Mouse (Mus musculus): ENCODE measurements around the gene Atg10.
"Not testable (repeated sequence)": the region's sequence is repeated elsewhere in the genome, so short reads cannot be mapped to it uniquely, and the experiment has no call there.

Atg10 gene

DNA sequence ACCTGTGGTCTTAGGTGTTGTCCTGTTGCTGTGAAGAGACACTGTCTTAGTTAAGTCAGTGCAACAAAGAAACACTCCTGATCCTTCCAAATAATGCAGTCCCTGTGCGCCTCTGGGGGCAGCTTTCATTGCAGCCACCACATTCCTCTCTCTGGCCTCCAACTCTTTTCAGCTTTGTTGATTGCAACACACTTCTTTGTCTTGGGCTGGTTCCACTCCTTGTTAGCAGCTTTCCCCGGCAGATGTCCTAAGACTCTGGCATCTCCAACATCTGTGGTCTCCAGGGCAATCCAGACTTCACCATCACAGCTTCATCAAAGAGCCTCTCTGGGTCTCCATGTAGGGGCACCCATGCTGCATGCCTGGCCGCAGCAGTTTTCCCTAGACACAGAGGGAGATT lies 290.5 kb downstream of the Atg10 start:
- no peak for DNase-seq (ENCODE audit: low spot score)

GRCm38 (mm10) chr13:90929847-90930246 lies 293.9 kb downstream of the Atg10 start:
- DNase-seq (ENCODE audit: low spot score) = no peak

GRCm38 (mm10) chr13:90928266-90928665 lies 295.5 kb downstream of the Atg10 start:
- not testable (repeated sequence) for DNase-seq (ENCODE audit: low spot score)

DNA sequence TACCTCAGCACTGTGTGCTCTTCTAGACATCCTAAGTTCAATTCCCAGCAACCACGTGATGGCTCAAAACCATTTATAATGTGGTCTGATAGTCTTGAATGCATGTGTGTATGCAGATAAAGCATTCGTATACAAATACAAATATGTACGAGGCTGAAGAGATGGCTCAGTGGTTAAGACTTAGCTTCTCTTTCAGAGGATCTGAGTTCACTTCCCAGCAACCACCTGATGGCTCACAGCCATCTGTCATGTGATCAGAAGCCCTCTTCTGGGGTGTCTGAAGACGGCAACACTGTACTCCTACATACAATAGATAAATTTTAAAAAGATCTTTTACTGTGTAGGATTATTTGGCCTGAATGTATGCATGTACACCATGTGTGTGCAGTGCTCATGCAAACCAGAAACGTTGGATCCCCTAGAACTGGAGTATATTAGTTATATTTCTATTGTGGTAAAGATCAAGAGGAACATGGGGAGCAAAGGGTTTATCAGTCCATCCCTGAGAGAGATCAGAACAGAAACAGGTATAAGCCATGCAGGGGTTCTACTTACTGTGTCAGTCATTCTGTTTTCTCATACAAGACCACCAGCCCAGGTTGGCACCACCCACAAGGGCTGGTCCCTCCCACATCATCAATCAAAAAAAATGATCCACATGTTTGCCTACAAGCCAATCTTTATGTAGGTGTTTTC lies 296.7 kb downstream of the Atg10 start:
- no peak for DNase-seq (ENCODE audit: low spot score)

GRCm38 (mm10) chr13:90926125-90926765 lies 297.5 kb downstream of the Atg10 start:
- DNase-seq (ENCODE audit: low spot score) = no peak

GRCm38 (mm10) chr13:90925191-90925590 lies 298.6 kb downstream of the Atg10 start:
- no peak for DNase-seq (ENCODE audit: low spot score)

DNA sequence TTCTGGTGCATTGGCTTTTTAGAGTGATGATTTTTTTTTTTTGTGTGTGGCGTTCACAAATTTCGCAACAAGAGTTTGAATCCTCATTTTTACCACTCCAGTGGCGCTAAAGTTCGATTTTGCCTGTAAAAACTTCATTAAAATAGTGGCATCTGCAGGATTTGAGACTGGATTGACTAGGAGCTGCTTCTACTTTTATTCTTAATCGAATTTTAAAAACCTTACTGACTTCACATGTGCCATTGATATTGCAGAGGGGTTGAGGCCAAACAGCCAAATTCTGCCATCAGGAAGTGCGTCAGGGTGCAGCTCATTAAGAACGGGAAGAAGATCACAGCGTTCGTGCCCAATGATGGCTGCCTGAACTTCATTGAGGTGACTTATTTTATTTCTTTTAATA lies 299.7 kb downstream of the Atg10 start:
- DNase-seq (ENCODE audit: low spot score) = no peak

GRCm38 (mm10) chr13:90923617-90924016 lies 300.2 kb downstream of the Atg10 start:
- not testable (repeated sequence) for DNase-seq (ENCODE audit: low spot score)

DNA sequence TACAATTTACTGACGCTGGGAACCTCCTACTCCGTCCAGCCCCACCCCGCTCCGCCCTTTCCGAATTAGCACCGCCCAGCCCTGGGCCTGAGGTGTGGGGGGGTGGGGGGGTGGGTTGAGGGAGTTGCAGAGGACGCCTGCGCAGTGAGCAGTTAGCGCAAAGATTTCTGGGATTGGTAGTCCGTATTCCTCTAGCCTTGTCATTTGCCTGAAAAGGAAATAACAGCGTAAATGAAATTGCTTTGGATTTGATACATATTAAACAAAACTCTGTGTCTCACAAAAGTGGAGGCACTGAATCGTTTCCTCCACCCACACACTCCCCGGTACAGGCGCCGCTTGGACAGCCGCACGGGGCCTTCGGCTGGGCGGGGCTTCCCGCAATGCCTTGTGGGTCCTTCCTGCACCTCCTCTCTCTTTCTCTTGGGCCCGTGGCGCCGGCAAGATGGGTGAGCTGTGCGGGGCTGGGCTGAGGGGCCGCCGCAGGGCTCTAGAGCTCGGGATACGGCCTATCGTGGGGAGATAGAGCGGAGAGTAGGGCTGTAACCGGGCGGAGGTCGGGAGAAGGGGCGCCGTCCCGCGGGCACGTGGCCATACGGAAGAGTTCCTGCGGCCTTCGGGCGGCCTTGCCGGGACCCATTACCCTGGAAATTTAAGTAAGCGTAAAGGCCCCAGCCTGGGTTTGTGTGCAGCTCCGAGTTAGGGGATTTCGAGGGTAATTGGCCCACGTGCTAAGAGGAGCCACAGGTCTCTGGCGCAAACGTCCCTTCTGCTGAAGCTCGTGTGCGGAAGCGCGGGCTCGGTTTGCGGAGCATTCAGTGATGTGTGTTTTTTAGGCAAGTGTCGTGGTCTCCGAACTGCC lies 300.8 kb downstream of the Atg10 start, which contains the start of gene Rps23:
TSS of gene Rps23 (plus strand) at position 208 of the 862 bp plus-strand sequence.
- DNase-seq (ENCODE audit: low spot score) = peak; percentile 75

GRCm38 (mm10) chr13:90914721-90915120 lies 309.0 kb downstream of the Atg10 start:
- DNase-seq (ENCODE audit: low spot score) = no peak

DNA sequence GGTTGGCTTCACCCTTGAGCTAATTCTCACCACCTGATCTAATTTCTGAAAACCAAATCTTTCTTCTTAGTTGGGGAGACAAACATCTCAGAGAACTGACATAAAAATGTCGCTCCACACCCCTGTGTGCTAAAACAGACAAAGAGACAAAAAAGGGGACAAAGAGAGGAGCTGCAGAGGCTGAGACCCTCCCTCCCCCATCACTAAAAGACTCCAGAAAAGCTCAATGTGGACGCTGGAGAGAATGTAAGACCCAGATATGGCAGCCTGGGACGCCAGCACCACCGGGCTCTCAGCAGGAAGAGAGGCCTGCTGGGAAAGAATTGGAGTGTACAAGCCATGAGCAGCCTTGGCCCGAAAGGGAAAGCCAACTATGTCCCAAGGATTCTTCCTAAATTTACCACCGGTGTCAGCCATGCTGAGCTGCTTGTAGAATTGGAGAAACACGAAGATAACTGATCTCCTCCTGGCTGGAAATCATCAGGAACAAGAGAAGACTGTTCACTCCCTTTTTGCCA lies 310.0 kb downstream of the Atg10 start:
- DNase-seq (ENCODE audit: low spot score) = no peak

- no peak for DNase-seq (ENCODE audit: low spot score)
Measured at GRCm38 (mm10) chr13:90912760-90913674, 310.8 kb downstream of the Atg10 start.

DNA sequence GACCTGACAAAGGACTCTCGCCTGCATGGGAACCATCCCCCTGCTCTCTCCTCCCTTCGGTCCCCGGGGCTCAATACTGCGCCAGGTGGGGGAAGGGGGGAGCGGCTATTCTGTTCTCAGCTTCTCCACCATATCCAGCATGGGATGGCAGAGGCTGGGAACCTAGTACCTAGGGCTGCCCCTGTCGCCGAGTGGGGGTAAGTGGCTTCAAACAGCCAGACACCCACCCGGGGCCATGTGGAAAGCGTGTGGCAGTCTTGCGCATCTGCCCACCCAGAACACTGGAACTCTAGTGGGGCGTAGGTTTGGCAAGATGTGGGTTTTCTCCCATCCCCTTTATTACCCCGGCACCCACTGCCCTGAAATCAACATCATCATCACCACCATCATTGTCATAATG lies 316.4 kb downstream of the Atg10 start:
- DNase-seq (ENCODE audit: low spot score) = no peak

DNA sequence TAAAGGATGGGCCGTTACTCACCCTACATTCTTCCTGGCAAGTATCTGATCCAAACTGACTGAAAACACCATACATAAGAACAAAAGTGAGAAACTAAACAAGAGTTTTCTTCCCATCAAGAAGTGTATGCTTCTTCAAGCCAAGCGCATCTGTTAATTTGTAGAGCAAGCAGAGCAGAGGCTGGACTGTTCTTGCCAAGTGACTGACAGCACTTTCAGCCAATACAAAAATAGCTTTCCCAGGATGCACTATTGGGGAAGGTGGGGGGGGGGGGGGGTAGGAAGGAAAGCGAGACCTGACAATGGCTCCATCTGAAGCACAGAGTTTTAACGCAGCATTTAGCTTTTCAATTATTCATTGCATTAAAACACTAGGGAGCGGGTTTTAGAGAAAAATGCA lies 318.6 kb downstream of the Atg10 start, which contains the start of gene Atp6ap1l:
TSS of gene Atp6ap1l (minus strand) at position 180 of the 400 bp plus-strand sequence.
- no peak for DNase-seq (ENCODE audit: low spot score)

DNA sequence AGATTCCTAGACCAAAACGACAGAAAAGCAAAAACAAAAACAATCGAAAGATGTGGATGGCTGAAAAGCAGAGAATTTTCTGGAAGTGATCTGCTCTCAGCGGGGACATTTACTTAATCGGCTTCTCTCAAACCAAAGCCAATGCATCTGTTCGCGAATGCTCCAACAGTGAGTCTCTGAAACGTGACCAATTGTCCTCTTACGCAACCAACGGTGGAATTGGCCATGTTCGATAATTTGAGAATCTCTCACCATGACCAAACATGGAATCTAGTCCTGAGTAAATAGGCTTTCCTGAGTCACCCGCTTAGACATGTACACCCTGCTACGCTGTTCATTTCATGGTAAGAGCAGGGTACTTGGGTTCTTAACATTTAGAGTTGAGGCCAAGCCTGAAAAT lies 326.9 kb downstream of the Atg10 start:
- no peak for DNase-seq (ENCODE audit: low spot score)

- DNase-seq (ENCODE audit: low spot score) = no peak
Measured at GRCm38 (mm10) chr13:90896098-90896497, 327.7 kb downstream of the Atg10 start.

DNA sequence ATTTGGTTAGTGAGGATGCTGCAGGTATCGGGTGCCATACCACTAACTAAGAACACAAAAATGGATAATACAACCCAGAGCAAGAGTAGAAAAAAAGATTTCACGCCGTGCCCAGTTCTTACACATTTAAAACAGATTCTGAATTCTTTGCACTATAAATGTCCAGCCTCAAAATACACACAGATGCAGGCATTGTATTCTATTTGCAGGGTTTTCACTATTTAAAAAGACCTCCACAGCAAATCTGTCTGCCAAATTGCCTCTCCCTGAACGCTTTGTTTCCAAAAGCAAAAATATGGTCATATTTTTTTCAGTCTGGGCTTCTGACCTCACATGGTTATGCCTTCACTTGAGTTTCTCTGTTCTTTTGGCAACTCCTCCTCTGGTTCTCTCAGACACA lies 328.9 kb downstream of the Atg10 start:
- DNase-seq (ENCODE audit: low spot score) = no peak

DNA sequence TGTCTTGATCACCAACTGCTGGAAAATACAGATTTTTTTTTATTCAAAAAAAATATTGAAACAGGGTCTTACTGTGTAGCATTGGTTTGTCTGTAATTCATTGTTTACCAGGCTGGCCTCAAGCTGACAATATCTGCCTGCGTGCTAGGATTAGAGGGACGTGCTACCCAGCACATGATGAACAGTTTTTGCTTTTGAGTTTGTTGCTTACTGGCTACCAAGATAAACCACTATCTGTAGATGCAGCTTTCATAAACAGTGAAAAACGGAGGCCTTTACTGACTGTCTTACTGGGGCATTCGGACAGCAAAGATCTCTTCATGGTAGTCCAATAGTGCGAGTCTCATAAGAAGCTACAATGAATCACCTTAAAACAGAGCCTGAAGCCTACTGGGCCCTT lies 333.7 kb downstream of the Atg10 start:
- DNase-seq (ENCODE audit: low spot score) = no peak

DNA sequence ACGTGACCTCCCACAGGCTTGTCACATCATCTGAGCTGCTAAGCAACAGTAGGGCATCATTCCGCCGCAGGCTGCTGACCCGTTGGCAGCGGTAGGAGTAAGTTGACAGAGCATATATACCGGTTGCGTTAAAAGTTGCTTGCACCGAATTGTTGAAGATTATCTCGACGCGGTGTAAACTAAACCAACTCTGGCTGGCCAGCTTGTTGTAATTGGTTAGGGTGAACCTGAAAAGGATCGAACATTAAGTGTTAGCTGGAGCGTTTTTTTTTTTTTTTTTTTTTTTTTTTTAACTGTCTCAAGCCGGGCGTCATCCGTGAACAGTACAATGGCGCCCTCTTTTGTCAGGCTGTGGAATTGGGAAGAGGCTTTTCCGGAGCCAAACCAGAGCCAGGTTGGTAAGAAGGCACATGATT lies 337.2 kb downstream of the Atg10 start:
- peak; percentile 17 for DNase-seq (ENCODE audit: low spot score)

GRCm38 (mm10) chr13:90885856-90886532 lies 337.8 kb downstream of the Atg10 start:
- DNase-seq (ENCODE audit: low spot score) = no peak

Measured in ovary, adult 18-20 months (tissue).